Mouse (Mus musculus): ENCODE measurements at regions not wholly inside any gene's neighbourhood (a gene's known extent, or its start where the extent isn't known, plus 50 kb on each side); places are given as distances from the start of the nearest gene placed in this dataset.

DNA sequence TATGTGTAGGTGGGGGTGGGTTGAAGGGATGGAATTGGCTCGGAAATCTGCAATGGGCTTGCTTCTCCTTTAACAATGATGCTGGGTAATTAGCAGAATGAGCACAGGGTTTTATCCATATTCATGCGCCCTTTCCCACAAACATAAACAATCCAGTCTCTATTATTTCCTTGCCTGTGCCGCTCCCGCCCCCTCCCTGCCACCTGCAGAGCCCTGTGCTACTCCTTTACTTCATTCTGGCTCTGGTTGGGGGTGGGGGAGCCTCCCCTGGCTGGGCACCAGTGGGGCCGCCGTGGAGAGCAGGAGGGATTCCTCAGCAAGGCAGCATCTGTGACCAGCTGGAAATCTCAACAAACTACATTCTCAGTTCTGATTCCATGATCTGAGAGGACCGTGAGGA is 374.4 kb downstream of the Bcl11a start:
- Histone ChIP-seq H3K36me3 (ENCODE audit: control insufficient read depth, insufficient read depth, low read length) (no peaks in the 10 kb centered on the region), H3K9me3 (replicated peaks; ENCODE audit: control insufficient read depth, low read length) (no peaks in the 10 kb centered on the region), H3K4me2 (ENCODE audit: low read length) (peak overlapping the region; percentile 31; the same call in 1 of the 2 replicates), H3K9ac (ENCODE audit: low read length) (no peak overlapping the region), H3K27me3 (replicated peaks; ENCODE audit: control insufficient read depth, insufficient read depth, low read length) (no peaks in the 10 kb centered on the region), H3K4me3 (ENCODE audit: low read depth, low read length) (no peak overlapping the region), H3K4me1 (ENCODE audit: control insufficient read depth, insufficient read depth, low read length) (peaks cover 12% of the 10 kb centered on the region), H3K27ac (ENCODE audit: low read depth, low read length) (no peak overlapping the region)
- 5% methylated on average over 7 of the region's 7 CpGs for WGBS
- peak; percentile 81 for DNase-seq (ENCODE audit: low spot score)
- peak; percentile 97 for ATAC-seq

GRCm38 (mm10) chr11:24464642-24465041 is 386.8 kb downstream of the Bcl11a start:
- H3K36me3 ChIP-seq (ENCODE audit: control insufficient read depth, insufficient read depth, low read length) = no peaks in the 10 kb centered on the region
- no peaks in the 10 kb centered on the region for H3K9me3 ChIP-seq (replicated peaks; ENCODE audit: control insufficient read depth, low read length)
- no peak overlapping the region for H3K9ac ChIP-seq (ENCODE audit: low read length)
- ATAC-seq = no peak
- no peaks in the 10 kb centered on the region for H3K4me1 ChIP-seq (ENCODE audit: control insufficient read depth, insufficient read depth, low read length)
- H3K27me3 ChIP-seq (replicated peaks; ENCODE audit: control insufficient read depth, insufficient read depth, low read length) = no peaks in the 10 kb centered on the region
- no peak for DNase-seq (ENCODE audit: low spot score)
- 82% methylated on average over 4 of the region's 4 CpGs for WGBS
- no peak overlapping the region for H3K4me2 ChIP-seq (ENCODE audit: low read length)
- no peak overlapping the region for H3K4me3 ChIP-seq (ENCODE audit: low read depth, low read length)
- no peak overlapping the region for H3K27ac ChIP-seq (ENCODE audit: low read depth, low read length)

DNA sequence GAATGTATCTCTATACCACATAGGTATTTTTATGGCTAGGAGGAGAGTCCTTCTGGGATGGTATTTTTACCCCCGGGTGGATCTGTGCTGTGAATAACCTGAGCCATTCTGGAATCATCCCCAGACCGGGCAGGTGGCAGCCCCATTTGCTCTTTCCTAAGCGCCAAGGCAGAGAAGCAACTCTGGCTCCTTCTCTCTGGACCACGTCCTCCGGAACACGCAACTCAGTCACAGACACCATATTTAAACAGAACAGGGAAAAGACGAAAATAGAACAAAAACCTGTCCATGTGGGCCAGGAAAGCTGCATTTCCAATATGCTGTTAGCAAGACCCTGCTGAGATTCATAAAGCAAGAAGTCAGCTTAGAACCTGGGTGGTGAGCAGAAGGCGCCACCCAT is 389.6 kb downstream of the Bcl11a start:
- no peak overlapping the region for H3K27ac ChIP-seq (ENCODE audit: low read depth, low read length)
- DNase-seq (ENCODE audit: low spot score) (no peak), ATAC-seq (no peak)
- no peak overlapping the region for H3K9ac ChIP-seq (ENCODE audit: low read length)
- no peak overlapping the region for H3K4me3 ChIP-seq (ENCODE audit: low read depth, low read length)
- H3K36me3 ChIP-seq (ENCODE audit: control insufficient read depth, insufficient read depth, low read length) = no peaks in the 10 kb centered on the region
- no peaks in the 10 kb centered on the region for H3K27me3 ChIP-seq (replicated peaks; ENCODE audit: control insufficient read depth, insufficient read depth, low read length)
- H3K9me3 ChIP-seq (replicated peaks; ENCODE audit: control insufficient read depth, low read length) = no peaks in the 10 kb centered on the region
- no peak overlapping the region for H3K4me2 ChIP-seq (ENCODE audit: low read length)
- WGBS = 93% methylated on average over 8 of the region's 8 CpGs
- H3K4me1 ChIP-seq (ENCODE audit: control insufficient read depth, insufficient read depth, low read length) = no peaks in the 10 kb centered on the region

DNA sequence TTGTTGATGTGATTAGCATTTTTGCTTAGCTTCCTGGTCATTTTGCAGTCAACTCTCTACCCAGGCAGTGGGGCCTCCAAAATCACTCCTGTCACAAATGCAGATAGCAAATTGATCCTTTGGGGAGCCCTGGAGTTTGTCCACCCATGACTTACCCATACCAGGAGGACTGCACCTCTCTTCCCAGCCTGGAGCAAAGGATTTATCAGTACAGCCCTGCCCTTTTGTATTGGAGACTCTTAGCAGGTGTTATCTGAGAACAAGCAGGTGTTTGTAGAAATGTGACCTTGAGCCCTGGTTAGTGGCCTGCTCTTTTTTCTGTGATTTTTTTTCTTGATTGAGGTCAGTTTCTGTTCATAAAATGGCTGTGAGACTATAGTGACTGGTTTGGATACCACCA is 392.6 kb downstream of the Bcl11a start:
- H3K9me3 ChIP-seq (replicated peaks; ENCODE audit: control insufficient read depth, low read length) = no peaks in the 10 kb centered on the region
- H3K27ac ChIP-seq (ENCODE audit: low read depth, low read length) = no peak overlapping the region
- H3K36me3 ChIP-seq (ENCODE audit: control insufficient read depth, insufficient read depth, low read length) = no peaks in the 10 kb centered on the region
- H3K4me3 ChIP-seq (ENCODE audit: low read depth, low read length) = no peak overlapping the region
- no peak overlapping the region for H3K9ac ChIP-seq (ENCODE audit: low read length)
- no peak for DNase-seq (ENCODE audit: low spot score)
- no peaks in the 10 kb centered on the region for H3K27me3 ChIP-seq (replicated peaks; ENCODE audit: control insufficient read depth, insufficient read depth, low read length)
- no peak overlapping the region for H3K4me2 ChIP-seq (ENCODE audit: low read length)
- no peaks in the 10 kb centered on the region for H3K4me1 ChIP-seq (ENCODE audit: control insufficient read depth, insufficient read depth, low read length)
- ATAC-seq = no peak

DNA sequence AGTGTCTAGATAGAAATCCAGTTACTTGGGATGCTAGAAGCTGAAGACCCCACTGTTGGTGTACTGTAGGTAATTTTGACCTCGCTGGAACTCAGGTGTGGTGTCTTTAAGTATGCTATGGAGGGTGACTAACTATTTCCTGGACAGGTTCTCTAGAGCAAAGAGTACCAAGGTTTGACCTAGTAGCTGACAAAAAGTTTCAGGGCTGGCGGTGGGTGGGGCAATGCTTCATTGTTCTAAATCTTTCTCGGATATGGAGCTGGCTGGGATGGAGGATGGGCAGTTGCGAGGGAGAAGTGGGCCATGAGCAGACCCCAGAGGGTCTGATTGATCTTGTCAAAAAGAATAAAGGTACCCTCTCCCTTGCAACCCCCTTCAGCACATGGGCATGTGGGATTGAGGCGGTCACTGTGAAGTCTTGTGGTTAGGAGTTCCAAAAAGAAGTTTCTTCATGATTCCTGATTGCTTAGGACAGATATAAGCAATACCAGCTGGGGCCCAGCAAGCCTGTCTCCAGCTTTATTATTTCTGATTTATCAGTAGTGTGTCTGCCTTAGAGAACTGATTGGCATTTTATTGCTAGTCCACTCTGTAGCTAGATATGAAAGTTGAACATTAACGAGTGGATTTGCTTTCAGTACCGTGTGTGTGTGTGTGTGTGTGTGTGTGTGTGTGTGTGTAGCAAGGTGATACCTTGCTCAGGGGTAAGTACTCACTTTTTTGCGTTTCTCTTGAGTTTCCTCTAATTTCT is 394.9 kb downstream of the Bcl11a start:
- no peak overlapping the region for H3K27ac ChIP-seq (ENCODE audit: low read depth, low read length)
- WGBS = 81% methylated on average over 8 of the region's 8 CpGs
- no peak overlapping the region for H3K4me3 ChIP-seq (ENCODE audit: low read depth, low read length)
- no peaks in the 10 kb centered on the region for H3K36me3 ChIP-seq (ENCODE audit: control insufficient read depth, insufficient read depth, low read length)
- no peaks in the 10 kb centered on the region for H3K9me3 ChIP-seq (replicated peaks; ENCODE audit: control insufficient read depth, low read length)
- DNase-seq (ENCODE audit: low spot score) (no peak), ATAC-seq (no peak)
- no peak overlapping the region for H3K4me2 ChIP-seq (ENCODE audit: low read length)
- no peaks in the 10 kb centered on the region for H3K27me3 ChIP-seq (replicated peaks; ENCODE audit: control insufficient read depth, insufficient read depth, low read length)
- H3K4me1 ChIP-seq (ENCODE audit: control insufficient read depth, insufficient read depth, low read length) = no peaks in the 10 kb centered on the region
- H3K9ac ChIP-seq (ENCODE audit: low read length) = no peak overlapping the region

- Histone ChIP-seq H3K4me3 (ENCODE audit: low read depth, low read length) (no peak overlapping the region), H3K4me2 (ENCODE audit: low read length) (no peak overlapping the region), H3K27me3 (replicated peaks; ENCODE audit: control insufficient read depth, insufficient read depth, low read length) (no peaks in the 10 kb centered on the region), H3K36me3 (ENCODE audit: control insufficient read depth, insufficient read depth, low read length) (no peaks in the 10 kb centered on the region), H3K4me1 (ENCODE audit: control insufficient read depth, insufficient read depth, low read length) (no peaks in the 10 kb centered on the region), H3K9ac (ENCODE audit: low read length) (no peak overlapping the region), H3K27ac (ENCODE audit: low read depth, low read length) (no peak overlapping the region), H3K9me3 (replicated peaks; ENCODE audit: control insufficient read depth, low read length) (no peaks in the 10 kb centered on the region)
- no peak for DNase-seq (ENCODE audit: low spot score)
- ATAC-seq = no peak
- WGBS = 46% methylated on average over 7 of the region's 7 CpGs
Measured at GRCm38 (mm10) chr11:24473368-24474010, 395.6 kb downstream of the Bcl11a start.

GRCm38 (mm10) chr11:24502722-24503424 is 425.0 kb downstream of the Bcl11a start:
- no peaks in the 10 kb centered on the region for H3K4me1 ChIP-seq (ENCODE audit: control insufficient read depth, insufficient read depth, low read length)
- no peak overlapping the region for H3K27ac ChIP-seq (ENCODE audit: low read depth, low read length)
- DNase-seq (ENCODE audit: low spot score) (no peak), ATAC-seq (no peak)
- H3K36me3 ChIP-seq (ENCODE audit: control insufficient read depth, insufficient read depth, low read length) = no peaks in the 10 kb centered on the region
- H3K4me3 ChIP-seq (ENCODE audit: low read depth, low read length) = no peak overlapping the region
- H3K9ac ChIP-seq (ENCODE audit: low read length) = no peak overlapping the region
- no peaks in the 10 kb centered on the region for H3K9me3 ChIP-seq (replicated peaks; ENCODE audit: control insufficient read depth, low read length)
- no peak overlapping the region for H3K4me2 ChIP-seq (ENCODE audit: low read length)
- WGBS = 42% methylated on average over 11 of the region's 11 CpGs
- H3K27me3 ChIP-seq (replicated peaks; ENCODE audit: control insufficient read depth, insufficient read depth, low read length) = no peaks in the 10 kb centered on the region

GRCm38 (mm10) chr11:24515568-24515967 is 437.7 kb downstream of the Bcl11a start:
- ATAC-seq (no peak), DNase-seq (ENCODE audit: low spot score) (no peak)
- no peak overlapping the region for H3K4me3 ChIP-seq (ENCODE audit: low read depth, low read length)
- no peak overlapping the region for H3K4me2 ChIP-seq (ENCODE audit: low read length)
- H3K27ac ChIP-seq (ENCODE audit: low read depth, low read length) = no peak overlapping the region
- no peaks in the 10 kb centered on the region for H3K9me3 ChIP-seq (replicated peaks; ENCODE audit: control insufficient read depth, low read length)
- no peaks in the 10 kb centered on the region for H3K27me3 ChIP-seq (replicated peaks; ENCODE audit: control insufficient read depth, insufficient read depth, low read length)
- H3K4me1 ChIP-seq (ENCODE audit: control insufficient read depth, insufficient read depth, low read length) = no peaks in the 10 kb centered on the region
- H3K9ac ChIP-seq (ENCODE audit: low read length) = no peak overlapping the region
- no peaks in the 10 kb centered on the region for H3K36me3 ChIP-seq (ENCODE audit: control insufficient read depth, insufficient read depth, low read length)

DNA sequence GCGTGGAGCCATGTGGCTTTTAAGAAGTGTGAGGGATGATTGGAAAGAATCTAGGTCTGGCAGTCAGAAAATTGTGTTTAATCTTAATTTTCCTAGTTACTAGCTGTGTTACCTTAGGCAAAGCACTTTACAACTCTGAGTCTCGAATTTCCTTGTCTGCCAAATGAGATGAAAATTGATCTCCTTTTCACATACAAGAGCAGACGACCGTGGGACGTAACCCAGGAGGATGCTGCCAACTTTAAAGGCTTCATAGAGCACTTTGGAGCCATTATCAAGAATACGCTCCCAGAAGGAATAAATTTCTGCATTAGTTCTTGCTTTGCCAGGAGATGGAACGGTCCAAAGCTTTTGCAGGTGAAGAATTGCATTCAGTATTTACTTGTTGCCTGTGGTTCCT is 457.6 kb downstream of the Bcl11a start:
- peak; percentile 50 for DNase-seq (ENCODE audit: low spot score)
- WGBS = 60% methylated on average over 7 of the region's 7 CpGs
- H3K9me3 ChIP-seq (replicated peaks; ENCODE audit: control insufficient read depth, low read length) = no peaks in the 10 kb centered on the region
- no peaks in the 10 kb centered on the region for H3K27me3 ChIP-seq (replicated peaks; ENCODE audit: control insufficient read depth, insufficient read depth, low read length)
- H3K4me3 ChIP-seq (ENCODE audit: low read depth, low read length) = no peak overlapping the region
- no peaks in the 10 kb centered on the region for H3K36me3 ChIP-seq (ENCODE audit: control insufficient read depth, insufficient read depth, low read length)
- H3K27ac ChIP-seq (ENCODE audit: low read depth, low read length) = no peak overlapping the region
- no peak for ATAC-seq
- H3K4me2 ChIP-seq (ENCODE audit: low read length) = no peak overlapping the region
- no peaks in the 10 kb centered on the region for H3K4me1 ChIP-seq (ENCODE audit: control insufficient read depth, insufficient read depth, low read length)
- no peak overlapping the region for H3K9ac ChIP-seq (ENCODE audit: low read length)
